Mouse (Mus musculus) midbrain, postnatal 0 days (tissue): ENCODE data around the gene Best3. TPM values are rescaled to one million over a fixed set of nuclear protein-coding genes. Genes with fewer than 3 reads are reported as not detected.

Experiments
- ATAC-seq: fragments of 200-750 bp; cut with Nextera tagmentation; 2 replicates; pipeline ENCODE4 v1.8.0; 2017; ENCODE audit warnings: moderate number of reproducible peaks, mild to moderate bottlenecking, moderate TSS enrichment, moderate library complexity; ENCODE audit not compliant: low FRiP score
- DNase-seq: peaks from one replicate; pipeline ENCODE4 v3.0.0-alpha.2; 2015; ENCODE audit warnings: low spot score
- H3K27ac ChIP-seq: fragments of 300-500 bp; sonication (generic); 2 replicates; pipeline ENCODE4 v1.5.1; 2014; ENCODE audit warnings: low read depth, mild to moderate bottlenecking, low read length, mixed read lengths
- H3K27me3 ChIP-seq: fragments of 300-500 bp; sonication (generic); 2 replicates; pipeline ENCODE4 v1.6.1; 2014; ENCODE audit warnings: low read length, control low read depth, mixed read lengths; ENCODE audit not compliant: insufficient read depth
- H3K36me3 ChIP-seq: fragments of 300-500 bp; sonication (generic); 2 replicates; pipeline ENCODE4 v1.6.1; 2014; ENCODE audit warnings: low read length, control low read depth, mixed read lengths; ENCODE audit not compliant: insufficient read depth
- H3K4me1 ChIP-seq: fragments of 300-500 bp; sonication (generic); 2 replicates; pipeline ENCODE4 v1.6.1; 2014; ENCODE audit warnings: mild to moderate bottlenecking, control low read depth, antibody characterized with exemption, low read length, mixed read lengths; ENCODE audit not compliant: insufficient read depth
- H3K4me2 ChIP-seq: fragments of 300-500 bp; sonication (generic); 2 replicates; pipeline ENCODE4 v1.6.1; 2014; ENCODE audit warnings: low read depth, mild to moderate bottlenecking, low read length, mixed read lengths; ENCODE audit not compliant: poor library complexity, severe bottlenecking
- H3K4me3 ChIP-seq: fragments of 300-500 bp; sonication (generic); 2 replicates; pipeline ENCODE4 v1.5.1; 2014; ENCODE audit warnings: low read depth, mild to moderate bottlenecking, low read length, moderate library complexity
- H3K9ac ChIP-seq: fragments of 300-500 bp; sonication (generic); replicated peaks from 2 replicates; pipeline ENCODE4 v1.6.1; 2014; ENCODE audit warnings: mild to moderate bottlenecking, low read length, moderate library complexity, mixed read lengths; ENCODE audit not compliant: poor library complexity, severe bottlenecking
- H3K9me3 ChIP-seq: fragments of 300-500 bp; sonication (generic); 2 replicates; pipeline ENCODE4 v1.6.1; 2016; ENCODE audit warnings: low read length, control low read depth
- CTCF ChIP-seq: IDR thresholded peaks from 2 replicates; pipeline ENCODE4 v1.5.1; 2016; ENCODE audit warnings: antibody characterized with exemption, mild to moderate bottlenecking
- WGBS: fragments of 180-500 bp; shearing (Covaris S2); extraction: QIAGEN DNeasy Blood & Tissue Kit; methylation state at CpG from one replicate; pipeline ENCODE4 v1.1.7; 2014; 5-methylcytosine and 5-hydroxymethylcytosine counted together
- polyA plus RNA-seq: library from polyadenylated mRNA; unstranded; fragments of >200 nt; fragmentation: Nextera tagmentation; extraction: Ambion mirVana; gene quantifications from 2 replicates; pipeline ENCODE4 v1.2.1, GENCODE M21; 2015
- total RNA-seq: library from RNA; depleted of rRNA; stranded (reverse); fragments of >200 nt; gene quantifications from 2 replicates; pipeline ENCODE4 v1.2.3, GENCODE M21; 2014; rRNA removed

Gene Best3
- 0.27 TPM in 1 of 2 replicates, not detected in the other for total RNA-seq
- 0.11 and 0.13 TPM in 2 replicates for polyA plus RNA-seq

GRCm38 (mm10) chr10:116986264-116987082 is at the start of gene Best3:
TSS of gene Best3 (plus strand) at chr10:116986314.
- 26% methylated on average over 21 of the region's 21 CpGs for WGBS
- no peaks in the 10 kb centered on the region for H3K36me3 ChIP-seq
- H3K27ac ChIP-seq = no peak within 1 kb of the TSS
- no peak within 1 kb of the TSS for H3K9ac ChIP-seq
- H3K27me3 ChIP-seq = no peaks in the 10 kb centered on the region
- no peaks in the 10 kb centered on the region for H3K9me3 ChIP-seq
- H3K4me3 ChIP-seq = no peak within 1 kb of the TSS
- H3K4me1 ChIP-seq = no peaks in the 10 kb centered on the region
- peak; percentile 7 for DNase-seq
- peak within 1 kb of the TSS; percentile 12; the same call in 1 of the 2 replicates for H3K4me2 ChIP-seq
- peak; percentile 41; the same call in 1 of the 2 replicates for ATAC-seq
- no peak for TF ChIP-seq CTCF

GRCm38 (mm10) chr10:116943025-116943424 is 43.1 kb upstream of the Best3 start:
- whole genome bisulfite sequencing = 96% methylated on average over 6 of the region's 6 CpGs
- no peak for DNase-seq
- Histone ChIP-seq H3K9me3 (no peaks in the 10 kb centered on the region), H3K27ac (no peak overlapping the region), H3K4me2 (no peak overlapping the region), H3K36me3 (0 out of 2 replicates have a peak, but pooled peaks cover 6% of the 10 kb centered on the region), H3K4me1 (peaks cover 2% of the 10 kb centered on the region; the same call in 1 of the 2 replicates), H3K9ac (no peak overlapping the region), H3K4me3 (no peak overlapping the region), H3K27me3 (no peaks in the 10 kb centered on the region)
- no peak for ATAC-seq
- peak; percentile 47 for TF ChIP-seq CTCF

DNA sequence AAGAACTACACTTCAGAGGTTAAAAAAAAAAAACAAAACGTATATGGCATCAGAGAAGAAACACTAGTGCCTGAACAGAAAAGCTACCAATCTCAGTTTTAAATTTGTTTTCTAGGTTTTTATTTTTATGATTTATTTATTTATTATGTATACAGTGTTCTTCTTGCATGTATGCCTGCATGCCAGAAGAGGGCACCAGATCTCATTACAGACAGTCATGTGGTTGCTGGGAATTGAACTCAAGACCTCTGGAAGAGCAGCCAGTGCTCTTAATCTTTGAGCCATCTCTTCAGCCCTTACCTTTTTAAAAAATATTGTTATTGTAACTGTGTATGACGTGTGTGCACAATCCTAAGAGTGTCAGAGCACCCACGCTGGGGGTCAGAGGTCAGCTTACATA is 42.0 kb upstream of the Best3 start:
- Histone ChIP-seq H3K4me1 (peaks cover 2% of the 10 kb centered on the region; the same call in 1 of the 2 replicates), H3K36me3 (0 out of 2 replicates have a peak, but pooled peaks cover 3% of the 10 kb centered on the region), H3K4me2 (no peak overlapping the region), H3K9me3 (no peaks in the 10 kb centered on the region), H3K9ac (no peak overlapping the region), H3K27ac (no peak overlapping the region), H3K4me3 (no peak overlapping the region), H3K27me3 (no peaks in the 10 kb centered on the region)
- DNase-seq (no peak), ATAC-seq (no peak)
- TF ChIP-seq CTCF = peak; percentile 60
- WGBS = 87% methylated on average over 3 of the region's 3 CpGs

DNA sequence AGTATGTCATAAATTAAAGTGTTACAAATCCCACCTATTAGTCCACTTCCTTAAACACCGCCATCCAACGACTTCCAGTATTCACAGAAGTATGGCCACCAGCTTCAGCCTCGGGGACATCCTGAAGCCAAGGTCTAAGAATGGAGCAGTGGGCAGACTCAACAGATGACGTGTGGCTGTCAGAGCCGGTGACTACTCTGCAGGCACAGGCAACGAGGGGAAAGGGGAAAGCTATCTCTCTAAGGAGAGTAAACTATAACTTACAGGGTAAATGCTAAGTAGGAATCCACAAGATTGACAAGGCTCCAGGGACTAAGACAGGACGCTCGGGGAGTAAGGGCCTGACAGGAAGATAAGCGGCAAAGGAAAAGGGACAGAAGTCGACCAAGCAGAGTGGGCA is 41.2 kb upstream of the Best3 start:
- DNase-seq = no peak
- no peak overlapping the region for H3K4me2 ChIP-seq
- no peak overlapping the region for H3K4me3 ChIP-seq
- H3K27ac ChIP-seq = no peak overlapping the region
- H3K9me3 ChIP-seq = no peaks in the 10 kb centered on the region
- 0 out of 2 replicates have a peak, but pooled peaks cover 3% of the 10 kb centered on the region for H3K36me3 ChIP-seq
- no peaks in the 10 kb centered on the region for H3K27me3 ChIP-seq
- H3K9ac ChIP-seq = no peak overlapping the region
- ATAC-seq = no peak
- WGBS = 73% methylated on average over 10 of the region's 10 CpGs
- no peak for TF ChIP-seq CTCF
- peaks cover 2% of the 10 kb centered on the region; the same call in 1 of the 2 replicates for H3K4me1 ChIP-seq

- no peak overlapping the region for H3K4me3 ChIP-seq
These were observed 37.7 kb upstream of the Best3 start for GRCm38 (mm10) chr10:116948414-116948813.

More at GRCm38 (mm10) chr10:116948414-116948813, 37.7 kb upstream of the Best3 start:
- ATAC-seq = no peak
- TF ChIP-seq CTCF = no peak
- no peak overlapping the region for H3K9ac ChIP-seq
- 78% methylated on average over 9 of the region's 9 CpGs for whole genome bisulfite sequencing
- H3K27me3 ChIP-seq = no peaks in the 10 kb centered on the region
- H3K36me3 ChIP-seq = no peaks in the 10 kb centered on the region
- H3K4me2 ChIP-seq = peak overlapping the region; percentile 51; the same call in 1 of the 2 replicates
- no peaks in the 10 kb centered on the region for H3K9me3 ChIP-seq
- DNase-seq = no peak
- H3K4me1 ChIP-seq = peaks cover 2% of the 10 kb centered on the region; the same call in 1 of the 2 replicates
- no peak overlapping the region for H3K27ac ChIP-seq
